Mouse (Mus musculus): ENCODE measurements at regions not wholly inside any gene's neighbourhood (a gene's known extent, or its start where the extent isn't known, plus 50 kb on each side); places are given as distances from the start of the nearest gene placed in this dataset.

- no peak for DNase-seq (ENCODE audit: low read depth, low spot score)
These were observed 161.0 kb upstream of the Eif4g2 start for GRCm38 (mm10) chr7:111243831-111244230.

- no peak for DNase-seq (ENCODE audit: low read depth, low spot score)
These were observed 159.8 kb upstream of the Eif4g2 start for GRCm38 (mm10) chr7:111242646-111243045.

- no peak for DNase-seq (ENCODE audit: low read depth, low spot score)
These were observed 158.7 kb upstream of the Eif4g2 start for GRCm38 (mm10) chr7:111241538-111241937.

- DNase-seq (ENCODE audit: low read depth, low spot score): peak; percentile 52
These were observed 157.5 kb upstream of the Eif4g2 start for GRCm38 (mm10) chr7:111240234-111240826.

GRCm38 (mm10) chr7:111237819-111238218 lies 155.0 kb upstream of the Eif4g2 start:
- DNase-seq (ENCODE audit: low read depth, low spot score): no peak

- DNase-seq (ENCODE audit: low read depth, low spot score): no peak
These were observed 147.8 kb upstream of the Eif4g2 start for GRCm38 (mm10) chr7:111230630-111231029.

- DNase-seq (ENCODE audit: low read depth, low spot score): no peak
These were observed 144.3 kb upstream of the Eif4g2 start for GRCm38 (mm10) chr7:111227082-111227481.

- no peak for DNase-seq (ENCODE audit: low read depth, low spot score)
These were observed 143.3 kb upstream of the Eif4g2 start for GRCm38 (mm10) chr7:111226026-111226656.

GRCm38 (mm10) chr7:111215586-111215985 lies 132.8 kb upstream of the Eif4g2 start:
- no peak for DNase-seq (ENCODE audit: low read depth, low spot score)

- DNase-seq (ENCODE audit: low read depth, low spot score): no peak
These were observed 131.5 kb upstream of the Eif4g2 start for GRCm38 (mm10) chr7:111214226-111214906.

GRCm38 (mm10) chr7:111212188-111212587 lies 129.4 kb upstream of the Eif4g2 start:
- DNase-seq (ENCODE audit: low read depth, low spot score): no peak

- no peak for DNase-seq (ENCODE audit: low read depth, low spot score)
These were observed 128.8 kb upstream of the Eif4g2 start for GRCm38 (mm10) chr7:111211641-111212040.

- no peak for DNase-seq (ENCODE audit: low read depth, low spot score)
These were observed 127.5 kb upstream of the Eif4g2 start for GRCm38 (mm10) chr7:111210282-111210681.

- DNase-seq (ENCODE audit: low read depth, low spot score): no peak
These were observed 123.0 kb upstream of the Eif4g2 start for GRCm38 (mm10) chr7:111205876-111206275.

GRCm38 (mm10) chr7:111198608-111199355 lies 116.0 kb upstream of the Eif4g2 start:
- DNase-seq (ENCODE audit: low read depth, low spot score): no peak

- no peak for DNase-seq (ENCODE audit: low read depth, low spot score)
These were observed 108.8 kb upstream of the Eif4g2 start for GRCm38 (mm10) chr7:111191674-111192073.

GRCm38 (mm10) chr7:111191216-111191615 lies 108.4 kb upstream of the Eif4g2 start:
- DNase-seq (ENCODE audit: low read depth, low spot score): no peak

GRCm38 (mm10) chr7:111189731-111190130 lies 106.9 kb upstream of the Eif4g2 start:
- no peak for DNase-seq (ENCODE audit: low read depth, low spot score)

GRCm38 (mm10) chr7:111185954-111186353 lies 103.1 kb upstream of the Eif4g2 start:
- no peak for DNase-seq (ENCODE audit: low read depth, low spot score)

GRCm38 (mm10) chr7:111183512-111183911 lies 100.7 kb upstream of the Eif4g2 start:
- DNase-seq (ENCODE audit: low read depth, low spot score): no peak

GRCm38 (mm10) chr7:111182319-111182718 lies 99.5 kb upstream of the Eif4g2 start:
- DNase-seq (ENCODE audit: low read depth, low spot score): peak; percentile 68
